Mouse (Mus musculus) intestine, embryonic 15.5 days (tissue): ENCODE measurements around the gene Gm49396. TPM values are rescaled to one million over a fixed set of nuclear protein-coding genes. Genes with fewer than 3 reads are reported as not detected.
A peak's percentile ranks its signal among the peaks of the same experiment; 100 is the strongest.

ENCODE experiments used
- ATAC-seq: fragments of 200-750 bp; cut with Nextera tagmentation; 2 replicates; pipeline ENCODE4 v1.8.0; 2017; ENCODE audit warnings: moderate TSS enrichment, moderate library complexity
- H3K27ac ChIP-seq: fragments of 300-500 bp; sonication (generic); 2 replicates; pipeline ENCODE4 v1.5.1; 2015; ENCODE audit warnings: mild to moderate bottlenecking, inconsistent platforms
- H3K27me3 ChIP-seq: fragments of 300-500 bp; sonication (generic); replicated peaks from 2 replicates; pipeline ENCODE4 v1.6.1; 2015; ENCODE audit warnings: inconsistent platforms
- H3K36me3 ChIP-seq: fragments of 300-500 bp; sonication (generic); 2 replicates; pipeline ENCODE4 v1.6.1; 2015; ENCODE audit warnings: inconsistent platforms
- H3K4me1 ChIP-seq: fragments of 300-500 bp; sonication (generic); replicated peaks from 2 replicates; pipeline ENCODE4 v1.6.1; 2015; ENCODE audit warnings: inconsistent platforms
- H3K4me2 ChIP-seq: fragments of 300-500 bp; sonication (generic); replicated peaks from 2 replicates; pipeline ENCODE4 v1.6.1; 2015; ENCODE audit warnings: mild to moderate bottlenecking, inconsistent platforms
- H3K4me3 ChIP-seq: fragments of 300-500 bp; sonication (generic); replicated peaks from 2 replicates; pipeline ENCODE4 v1.5.1; 2015; ENCODE audit warnings: inconsistent platforms
- H3K9ac ChIP-seq: fragments of 300-500 bp; sonication (generic); 2 replicates; pipeline ENCODE4 v1.6.1; 2015; ENCODE audit warnings: inconsistent platforms
- H3K9me3 ChIP-seq: fragments of 300-500 bp; sonication (generic); 2 replicates; pipeline ENCODE4 v1.6.1; 2016; ENCODE audit warnings: inconsistent platforms
- WGBS: fragments of 180-500 bp; shearing (Covaris S2); methylation state at CpG from one replicate; pipeline ENCODE4 v1.1.7; 2015; 5-methylcytosine and 5-hydroxymethylcytosine counted together
- polyA plus RNA-seq: library from polyadenylated mRNA; unstranded; fragments of >200 nt; fragmentation: Nextera tagmentation; extraction: Ambion mirVana; gene quantifications from 2 replicates; pipeline ENCODE4 v1.2.1, GENCODE M21; 2015

Gene Gm49396
- polyA plus RNA-seq, 1 experiment from 2014 or later: 9.0 TPM

- Histone ChIP-seq H3K9ac (0 out of 2 replicates have a peak overlapping the region, but pooled peaks have one; percentile 23), H3K27me3 (no peaks in the 10 kb centered on the region), H3K4me3 (no peak overlapping the region), H3K9me3 (no peaks in the 10 kb centered on the region), H3K36me3 (peaks cover 20% of the 10 kb centered on the region), H3K4me1 (peaks cover 15% of the 10 kb centered on the region), H3K4me2 (peak overlapping the region; percentile 94), H3K27ac (no peak overlapping the region)
- 35% methylated on average over 8 of the region's 8 CpGs for WGBS
- no peak for ATAC-seq
Measured at GRCm38 (mm10) chr7:30532931-30533330, 30.2 kb upstream of the Gm49396 start.

GRCm38 (mm10) chr7:30533941-30534632, 29.1 kb upstream of the Gm49396 start:
- Histone ChIP-seq H3K36me3 (peaks cover 18% of the 10 kb centered on the region), H3K4me2 (peak overlapping the region; percentile 94), H3K9me3 (no peaks in the 10 kb centered on the region), H3K27me3 (no peaks in the 10 kb centered on the region), H3K9ac (peak overlapping the region; percentile 73), H3K4me3 (peak overlapping the region; percentile 80), H3K27ac (0 out of 2 replicates have a peak overlapping the region, but pooled peaks have one; percentile 56), H3K4me1 (peaks cover 15% of the 10 kb centered on the region)
- no peak for ATAC-seq
- WGBS: 11% methylated on average over 26 of the region's 26 CpGs

GRCm38 (mm10) chr7:30534633-30535577, 28.2 kb upstream of the Gm49396 start, which contains the start of gene Arhgap33:
Arhgap33 (minus strand) TSS chr7:30535060.
- Histone ChIP-seq H3K4me2 (peak within 1 kb of the TSS; percentile 94), H3K27ac (peak within 1 kb of the TSS; percentile 56; the same call in 1 of the 2 replicates), H3K4me1 (peaks cover 15% of the 10 kb centered on the region), H3K9me3 (no peaks in the 10 kb centered on the region), H3K4me3 (peak within 1 kb of the TSS; percentile 80), H3K9ac (peak within 1 kb of the TSS; percentile 73), H3K27me3 (no peaks in the 10 kb centered on the region), H3K36me3 (peaks cover 13% of the 10 kb centered on the region)
- WGBS: under 1% methylated on average over 66 of the region's 84 CpGs
- peak; percentile 96 for ATAC-seq

GRCm38 (mm10) chr7:30540572-30540971, 22.6 kb upstream of the Gm49396 start:
- 89% methylated on average over 7 of the region's 7 CpGs for WGBS

GRCm38 (mm10) chr7:30544327-30544726, 18.8 kb upstream of the Gm49396 start:
- ATAC-seq: no peak
- H3K4me2 ChIP-seq: no peak overlapping the region
- peaks cover 18% of the 10 kb centered on the region for H3K36me3 ChIP-seq
- no peak overlapping the region for H3K9ac ChIP-seq
- H3K9me3 ChIP-seq: no peaks in the 10 kb centered on the region
- H3K27ac ChIP-seq: no peak overlapping the region
- 88% methylated on average over 2 of the region's 2 CpGs for WGBS
- H3K4me1 ChIP-seq: no peaks in the 10 kb centered on the region
- H3K4me3 ChIP-seq: no peak overlapping the region
- H3K27me3 ChIP-seq: no peaks in the 10 kb centered on the region

More at GRCm38 (mm10) chr7:30540572-30540971, 22.6 kb upstream of the Gm49396 start:
- Histone ChIP-seq H3K4me3 (no peak overlapping the region), H3K4me1 (no peaks in the 10 kb centered on the region), H3K4me2 (no peak overlapping the region), H3K36me3 (peaks cover 12% of the 10 kb centered on the region), H3K9ac (no peak overlapping the region), H3K27ac (no peak overlapping the region), H3K9me3 (no peaks in the 10 kb centered on the region), H3K27me3 (no peaks in the 10 kb centered on the region)
- no peak for ATAC-seq

- Histone ChIP-seq H3K9ac (no peak overlapping the region), H3K9me3 (no peaks in the 10 kb centered on the region), H3K4me2 (no peak overlapping the region), H3K27me3 (no peaks in the 10 kb centered on the region), H3K4me3 (no peak overlapping the region), H3K27ac (no peak overlapping the region), H3K36me3 (0 out of 2 replicates have a peak, but pooled peaks cover 9% of the 10 kb centered on the region), H3K4me1 (peaks cover 12% of the 10 kb centered on the region)
- WGBS: 82% methylated on average over 2 of the region's 2 CpGs
- no peak for ATAC-seq
Measured at GRCm38 (mm10) chr7:30549880-30550279, 13.3 kb upstream of the Gm49396 start.

- peaks cover 12% of the 10 kb centered on the region for H3K4me1 ChIP-seq
- no peak overlapping the region for H3K27ac ChIP-seq
- H3K36me3 ChIP-seq: peaks cover 12% of the 10 kb centered on the region; the same call in 1 of the 2 replicates
- ATAC-seq: no peak
- 0 out of 2 replicates have a peak overlapping the region, but pooled peaks have one; percentile 52 for H3K4me2 ChIP-seq
- H3K9me3 ChIP-seq: no peaks in the 10 kb centered on the region
- no peak overlapping the region for H3K9ac ChIP-seq
- H3K4me3 ChIP-seq: no peak overlapping the region
- 100% methylated on average over 1 of the region's 1 CpGs for WGBS
- no peaks in the 10 kb centered on the region for H3K27me3 ChIP-seq
Measured at GRCm38 (mm10) chr7:30550603-30551002, 12.5 kb upstream of the Gm49396 start.

- H3K9ac ChIP-seq: peak overlapping the region; percentile 67
- H3K4me1 ChIP-seq: peaks cover 12% of the 10 kb centered on the region
- peak overlapping the region; percentile 57 for H3K4me3 ChIP-seq
- H3K27me3 ChIP-seq: no peaks in the 10 kb centered on the region
- H3K9me3 ChIP-seq: no peaks in the 10 kb centered on the region
- WGBS: 2% methylated on average over 10 of the region's 10 CpGs
- peak overlapping the region; percentile 96 for H3K27ac ChIP-seq
- peak overlapping the region; percentile 52 for H3K4me2 ChIP-seq
- H3K36me3 ChIP-seq: peaks cover 14% of the 10 kb centered on the region
- ATAC-seq: peak; percentile 72
Measured at GRCm38 (mm10) chr7:30551445-30552101, 11.6 kb upstream of the Gm49396 start.

- ATAC-seq: peak; percentile 97
- H3K9me3 ChIP-seq: no peaks in the 10 kb centered on the region
- H3K4me1 ChIP-seq: peaks cover 12% of the 10 kb centered on the region
- no peaks in the 10 kb centered on the region for H3K27me3 ChIP-seq
- WGBS: under 1% methylated on average over 44 of the region's 44 CpGs
- H3K4me2 ChIP-seq: peak within 1 kb of the TSS; percentile 91
- H3K4me3 ChIP-seq: peak within 1 kb of the TSS; percentile 57
- peak within 1 kb of the TSS; percentile 67 for H3K9ac ChIP-seq
- peaks cover 16% of the 10 kb centered on the region for H3K36me3 ChIP-seq
- peak within 1 kb of the TSS; percentile 96 for H3K27ac ChIP-seq
Measured at GRCm38 (mm10) chr7:30552102-30553020, 10.8 kb upstream of the Gm49396 start, which contains the start of the genes Hspb6 and Proser3. Hspb6 (plus strand) TSS chr7:30552178. Proser3 (minus strand) TSS chr7:30552299.

- H3K27ac ChIP-seq: peak overlapping the region; percentile 82
- no peaks in the 10 kb centered on the region for H3K9me3 ChIP-seq
- under 1% methylated on average over 23 of the region's 23 CpGs for WGBS
- H3K36me3 ChIP-seq: peaks cover 16% of the 10 kb centered on the region
- H3K9ac ChIP-seq: peak overlapping the region; percentile 62
- no peaks in the 10 kb centered on the region for H3K27me3 ChIP-seq
- H3K4me2 ChIP-seq: peak overlapping the region; percentile 91
- peak overlapping the region; percentile 57 for H3K4me3 ChIP-seq
- peak; percentile 40 for ATAC-seq
- H3K4me1 ChIP-seq: peaks cover 15% of the 10 kb centered on the region
Measured at GRCm38 (mm10) chr7:30553021-30553589, 10.0 kb upstream of the Gm49396 start.
